Mouse (Mus musculus): ENCODE data around the gene Dctn3.

DNA sequence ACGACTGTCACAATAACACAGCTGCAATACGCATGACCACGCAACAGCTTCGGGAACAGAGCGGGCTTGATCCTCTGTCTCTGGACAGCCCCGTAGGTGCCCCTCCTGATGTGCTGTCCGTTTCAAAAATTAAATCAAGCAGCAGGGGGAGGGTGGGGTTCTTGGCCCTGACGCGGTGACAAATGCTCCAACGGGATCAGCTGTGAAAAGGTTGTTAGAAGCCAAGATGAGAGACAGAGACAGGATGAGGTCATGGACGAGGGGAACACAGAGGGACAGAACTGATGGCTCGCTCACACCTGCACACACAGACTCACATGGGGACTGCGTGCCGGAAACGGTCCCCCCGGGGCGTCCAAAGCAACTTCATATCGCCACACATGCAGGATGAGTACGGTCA lies 49.8 kb downstream of the Dctn3 start:
- TF ChIP-seq CTCF (IDR thresholded peaks at IDR 0.05; ENCODE audit: control insufficient read depth, insufficient read depth, low read length) = no peak
- no peak for TF ChIP-seq POLR2A (IDR thresholded peaks at IDR 0.05; ENCODE audit: borderline replicate concordance, control insufficient read depth, low read depth, low read length)

All from bone marrow, adult 2 months (tissue).